Mouse (Mus musculus) MEL (cell line): Measurements from ENCODE around the gene Ebf4.

Source experiments
- CHD1 ChIP-seq: IDR thresholded peaks from 2 replicates; pipeline ENCODE4 v1.6.1; 2012; ENCODE audit warnings: low read depth, mild to moderate bottlenecking, inconsistent platforms, low read length, improper control_type of control experiment
- CTCF ChIP-seq, 3 experiments: IDR thresholded peaks in 2 of 3; conservative IDR thresholded peaks in 1 of 3; 2 replicates each; pipeline ENCODE4 v1.5.1; 2011 to 2012; ENCODE audit warnings: low read length in 3 of 3, low read depth in 2 of 3, mild to moderate bottlenecking in 2 of 3, improper control_type of control experiment in 1 of 3, inconsistent platforms in 1 of 3, mixed read lengths in 1 of 3, moderate library complexity in 1 of 3; ENCODE audit not compliant: control insufficient read depth in 1 of 3, insufficient read depth in 1 of 3, poor library complexity in 1 of 3, severe bottlenecking in 1 of 3
- EP300 ChIP-seq, 2 experiments: IDR thresholded peaks; 2 replicates each; pipeline ENCODE4 v1.6.1; 2011; ENCODE audit warnings: improper control_type of control experiment in 2 of 2, low read length in 2 of 2, low read depth in 1 of 2, mild to moderate bottlenecking in 1 of 2
- HCFC1 ChIP-seq: IDR thresholded peaks from 2 replicates; pipeline ENCODE4 v1.6.1; 2012; ENCODE audit warnings: low read depth, mild to moderate bottlenecking, inconsistent platforms, low read length, improper control_type of control experiment, moderate library complexity
- KAT2A ChIP-seq: conservative IDR thresholded peaks from 2 replicates; pipeline ENCODE4 v1.6.1; 2012; ENCODE audit warnings: low read depth, low read length, improper control_type of control experiment, inconsistent platforms
- MAX ChIP-seq: IDR thresholded peaks from 2 replicates; pipeline ENCODE4 v1.6.1; 2011; ENCODE audit warnings: low read length, improper control_type of control experiment
- POLR2A ChIP-seq, 2 experiments: IDR thresholded peaks; 2 replicates each; pipeline ENCODE4 v1.6.1; 2011 to 2012; ENCODE audit warnings: low read length in 2 of 2, mild to moderate bottlenecking in 2 of 2, control low read depth in 1 of 2, improper control_type of control experiment in 1 of 2, low read depth in 1 of 2, moderate library complexity in 1 of 2; ENCODE audit not compliant: control insufficient read depth in 1 of 2, insufficient read depth in 1 of 2, poor library complexity in 1 of 2
- POLR2AphosphoS2 ChIP-seq: IDR thresholded peaks from 2 replicates; pipeline ENCODE4 v1.6.1; 2011; ENCODE audit warnings: low read length, improper control_type of control experiment
- SMC3 ChIP-seq: IDR thresholded peaks from 2 replicates; pipeline ENCODE4 v1.6.1; 2011; ENCODE audit warnings: low read depth, low read length, improper control_type of control experiment
- USF1 ChIP-seq: IDR thresholded peaks from 2 replicates; pipeline ENCODE4 v1.6.1; 2014; ENCODE audit warnings: low read depth, mild to moderate bottlenecking, inconsistent platforms, low read length, improper control_type of control experiment, moderate library complexity
- USF2 ChIP-seq, 2 experiments: IDR thresholded peaks; 2 replicates each; pipeline ENCODE4 v1.6.1; 2011 to 2012; ENCODE audit warnings: improper control_type of control experiment in 2 of 2, low read length in 2 of 2, borderline replicate concordance in 1 of 2, inconsistent platforms in 1 of 2, low read depth in 1 of 2, mild to moderate bottlenecking in 1 of 2; ENCODE audit not compliant: insufficient read depth in 1 of 2

DNA sequence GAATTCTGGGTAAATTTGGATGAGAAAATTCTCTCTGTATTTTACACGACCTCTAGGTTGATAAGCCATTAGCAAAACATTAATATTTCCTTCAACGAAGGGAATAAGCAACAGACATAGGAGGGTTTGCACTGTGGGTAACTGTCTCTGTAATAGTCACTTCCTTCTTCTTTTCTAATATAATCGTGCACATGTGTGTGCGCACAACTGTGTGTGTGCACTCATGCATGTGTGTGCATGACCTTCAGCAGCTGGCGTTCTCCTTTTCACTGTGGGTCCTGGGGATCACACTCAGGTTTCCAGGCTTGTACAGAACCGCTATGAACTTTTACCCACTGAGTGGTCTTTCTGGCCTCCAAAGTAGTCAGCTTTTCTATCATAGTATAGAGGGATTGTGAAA lies 40.1 kb downstream of the Ebf4 start:
- TF ChIP-seq CTCF (IDR thresholded peaks at IDR 0.05 in 2 of 3, conservative IDR thresholded peaks at IDR 0.05 in 1 of 3; ENCODE audit: control insufficient read depth in 1 of 3, insufficient read depth in 1 of 3, low read depth in 2 of 3, low read length in 3 of 3, poor library complexity in 1 of 3, severe bottlenecking in 1 of 3) = no peak
- TF ChIP-seq POLR2A (IDR thresholded peaks at IDR 0.05; ENCODE audit: control insufficient read depth in 1 of 2, insufficient read depth in 1 of 2, low read depth in 1 of 2, low read length in 2 of 2, poor library complexity in 1 of 2) = no peak
- TF ChIP-seq USF1 = no peak
- no peak for TF ChIP-seq KAT2A
- no peak for TF ChIP-seq EP300 (IDR thresholded peaks at IDR 0.05; ENCODE audit: low read depth in 1 of 2, low read length in 2 of 2)
- TF ChIP-seq MAX = no peak
- TF ChIP-seq CHD1 = no peak
- no peak for TF ChIP-seq POLR2AphosphoS2
- no peak for TF ChIP-seq HCFC1
- TF ChIP-seq USF2 (IDR thresholded peaks at IDR 0.05; ENCODE audit: borderline replicate concordance in 1 of 2, insufficient read depth in 1 of 2, low read depth in 1 of 2, low read length in 2 of 2) = no peak
- no peak for TF ChIP-seq SMC3
